Mouse (Mus musculus): Measurements from ENCODE around the gene BC048507. TPM values are rescaled to one million over a fixed set of nuclear protein-coding genes. Genes with fewer than 3 reads are reported as not detected.
"Not testable (repeated sequence)": the region's sequence is repeated elsewhere in the genome, so short reads cannot be mapped to it uniquely, and the experiment has no call there.

BC048507 gene
- not detected in 2 replicates for polyA plus RNA-seq (2014; fragmentation: Nextera tagmentation; extraction: Ambion mirVana)

- H3K27ac ChIP-seq (ENCODE audit: low read depth, low read length) = no peak within 1 kb of the TSS
- H3K36me3 ChIP-seq (ENCODE audit: control insufficient read depth, insufficient read depth, low read length) = no peaks in the 10 kb centered on the region
- no peaks in the 10 kb centered on the region for H3K4me1 ChIP-seq (replicated peaks; ENCODE audit: control insufficient read depth, insufficient read depth, low read length)
- H3K4me3 ChIP-seq (ENCODE audit: low read depth, low read length) = no peak within 1 kb of the TSS
- DNase-seq (ENCODE audit: low spot score) (no peak), ATAC-seq (ENCODE audit: low FRiP score) (no peak)
- WGBS = 83% methylated on average over 11 of the region's 11 CpGs
- H3K9me3 ChIP-seq (ENCODE audit: control insufficient read depth, low read length) = no peaks in the 10 kb centered on the region
- no peaks in the 10 kb centered on the region for H3K27me3 ChIP-seq (ENCODE audit: control insufficient read depth, insufficient read depth, low read length)
- no peak within 1 kb of the TSS for H3K4me2 ChIP-seq (replicated peaks; ENCODE audit: low read depth, low read length)
- no peak within 1 kb of the TSS for H3K9ac ChIP-seq (ENCODE audit: low read depth, low read length)
Observed at GRCm38 (mm10) chr13:67863026-67863425, at the start of gene BC048507. Gene BC048507 (plus strand): TSS chr13:67863326.

DNA sequence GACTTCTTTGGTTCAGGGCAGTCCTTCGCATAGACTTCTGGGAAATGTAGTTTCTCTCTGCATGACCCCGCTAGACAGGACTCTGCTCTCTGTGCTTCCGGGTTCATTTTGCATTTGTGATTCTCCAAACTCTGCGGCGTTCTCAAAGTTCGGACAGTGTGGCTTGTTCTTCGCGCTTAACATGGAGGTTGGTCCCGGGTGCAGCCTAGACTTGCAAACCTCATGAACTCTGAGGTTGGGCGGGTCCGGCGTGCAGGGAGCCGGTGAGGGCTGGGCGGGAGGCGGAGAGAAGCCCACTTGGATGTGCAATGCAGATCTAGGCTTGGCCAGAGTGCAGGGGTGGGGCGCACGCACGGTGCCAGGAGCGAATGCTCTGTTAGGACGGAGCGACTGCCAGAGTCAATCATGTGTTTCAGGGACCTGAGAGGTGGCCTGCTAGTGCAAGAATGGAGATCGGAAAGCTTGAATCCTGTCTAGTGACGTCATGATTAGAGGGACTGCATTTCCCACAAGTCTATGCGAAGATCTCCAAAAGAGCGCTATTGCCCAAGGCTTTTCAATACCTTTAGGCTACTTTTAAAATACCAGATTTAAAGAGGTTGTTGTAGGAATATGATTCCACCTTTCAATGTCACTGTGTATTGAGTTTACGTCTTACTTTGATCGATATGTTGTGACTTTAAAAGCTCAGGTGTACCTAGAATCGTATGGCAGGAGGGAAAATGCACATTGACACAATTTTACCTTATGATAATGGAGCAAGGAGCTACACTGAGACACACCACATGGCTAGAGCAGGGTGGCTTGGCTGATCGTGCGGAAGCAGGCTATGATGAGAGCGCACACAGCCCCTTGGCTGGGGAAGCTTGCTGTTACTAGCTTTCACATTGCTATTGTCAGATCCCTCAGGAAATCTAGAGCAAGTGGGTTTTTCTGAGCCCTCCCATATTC is 49.1 kb upstream of the BC048507 start, which contains the start of gene Zfp273:
TSS of gene Zfp273 (plus strand) at position 31 of the 951 bp plus-strand sequence.
- DNase-seq (ENCODE audit: low spot score) (peak; percentile 80), ATAC-seq (ENCODE audit: low FRiP score) (peak; percentile 99)
- Histone ChIP-seq H3K9me3 (ENCODE audit: control insufficient read depth, low read length) (no peaks in the 10 kb centered on the region), H3K9ac (ENCODE audit: low read depth, low read length) (peak within 1 kb of the TSS; percentile 63), H3K27me3 (ENCODE audit: control insufficient read depth, insufficient read depth, low read length) (no peaks in the 10 kb centered on the region), H3K36me3 (ENCODE audit: control insufficient read depth, insufficient read depth, low read length) (no peaks in the 10 kb centered on the region), H3K4me1 (replicated peaks; ENCODE audit: control insufficient read depth, insufficient read depth, low read length) (no peaks in the 10 kb centered on the region), H3K27ac (ENCODE audit: low read depth, low read length) (peak within 1 kb of the TSS; percentile 71), H3K4me3 (ENCODE audit: low read depth, low read length) (peak within 1 kb of the TSS; percentile 78), H3K4me2 (replicated peaks; ENCODE audit: low read depth, low read length) (peak within 1 kb of the TSS; percentile 51)
- 4% methylated on average over 31 of the region's 31 CpGs for WGBS

- no peaks in the 10 kb centered on the region for H3K4me1 ChIP-seq (replicated peaks; ENCODE audit: control insufficient read depth, insufficient read depth, low read length)
- H3K9ac ChIP-seq (ENCODE audit: low read depth, low read length) = no peak overlapping the region
- no peak overlapping the region for H3K27ac ChIP-seq (ENCODE audit: low read depth, low read length)
- no peak for ATAC-seq (ENCODE audit: low FRiP score)
- no peak overlapping the region for H3K4me2 ChIP-seq (replicated peaks; ENCODE audit: low read depth, low read length)
- no peaks in the 10 kb centered on the region for H3K9me3 ChIP-seq (ENCODE audit: control insufficient read depth, low read length)
- 86% methylated on average over 1 of the region's 1 CpGs for WGBS
- no peaks in the 10 kb centered on the region for H3K36me3 ChIP-seq (ENCODE audit: control insufficient read depth, insufficient read depth, low read length)
- no peaks in the 10 kb centered on the region for H3K27me3 ChIP-seq (ENCODE audit: control insufficient read depth, insufficient read depth, low read length)
- no peak overlapping the region for H3K4me3 ChIP-seq (ENCODE audit: low read depth, low read length)
- no peak for DNase-seq (ENCODE audit: low spot score)
Observed at GRCm38 (mm10) chr13:67818636-67819035, 44.5 kb upstream of the BC048507 start.

GRCm38 (mm10) chr13:67830911-67831336 is 32.2 kb upstream of the BC048507 start, which contains the start of gene Gm10037:
Gene Gm10037 (plus strand): TSS chr13:67831106.
- ATAC-seq (ENCODE audit: low FRiP score) (peak; percentile 88), DNase-seq (ENCODE audit: low spot score) (peak; percentile 82)
- 3% methylated on average over 14 of the region's 14 CpGs for WGBS
- peak within 1 kb of the TSS; percentile 51 for H3K4me3 ChIP-seq (ENCODE audit: low read depth, low read length)
- no peaks in the 10 kb centered on the region for H3K27me3 ChIP-seq (ENCODE audit: control insufficient read depth, insufficient read depth, low read length)
- peak within 1 kb of the TSS; percentile 51 for H3K4me2 ChIP-seq (replicated peaks; ENCODE audit: low read depth, low read length)
- H3K9ac ChIP-seq (ENCODE audit: low read depth, low read length) = peak within 1 kb of the TSS; percentile 61
- H3K9me3 ChIP-seq (ENCODE audit: control insufficient read depth, low read length) = no peaks in the 10 kb centered on the region
- no peaks in the 10 kb centered on the region for H3K4me1 ChIP-seq (replicated peaks; ENCODE audit: control insufficient read depth, insufficient read depth, low read length)
- H3K27ac ChIP-seq (ENCODE audit: low read depth, low read length) = no peak within 1 kb of the TSS
- H3K36me3 ChIP-seq (ENCODE audit: control insufficient read depth, insufficient read depth, low read length) = no peaks in the 10 kb centered on the region

- H3K4me3 ChIP-seq (ENCODE audit: low read depth, low read length); H3K36me3 ChIP-seq (ENCODE audit: control insufficient read depth, insufficient read depth, low read length); ATAC-seq (ENCODE audit: low FRiP score); H3K9me3 ChIP-seq (ENCODE audit: control insufficient read depth, low read length); H3K9ac ChIP-seq (ENCODE audit: low read depth, low read length); H3K27me3 ChIP-seq (ENCODE audit: control insufficient read depth, insufficient read depth, low read length); H3K4me1 ChIP-seq (replicated peaks; ENCODE audit: control insufficient read depth, insufficient read depth, low read length); H3K4me2 ChIP-seq (replicated peaks; ENCODE audit: low read depth, low read length); DNase-seq (ENCODE audit: low spot score); H3K27ac ChIP-seq (ENCODE audit: low read depth, low read length): not testable (repeated sequence)
Observed at GRCm38 (mm10) chr13:67833137-67833536, 30.0 kb upstream of the BC048507 start.

- peak overlapping the region; percentile 43 for H3K4me2 ChIP-seq (replicated peaks; ENCODE audit: low read depth, low read length)
- WGBS = 45% methylated on average over 6 of the region's 6 CpGs
- H3K27me3 ChIP-seq (ENCODE audit: control insufficient read depth, insufficient read depth, low read length) = no peaks in the 10 kb centered on the region
- DNase-seq (ENCODE audit: low spot score) (no peak), ATAC-seq (ENCODE audit: low FRiP score) (no peak)
- no peaks in the 10 kb centered on the region for H3K4me1 ChIP-seq (replicated peaks; ENCODE audit: control insufficient read depth, insufficient read depth, low read length)
- peak overlapping the region; percentile 56 for H3K9ac ChIP-seq (ENCODE audit: low read depth, low read length)
- no peak overlapping the region for H3K27ac ChIP-seq (ENCODE audit: low read depth, low read length)
- H3K9me3 ChIP-seq (ENCODE audit: control insufficient read depth, low read length) = no peaks in the 10 kb centered on the region
- no peaks in the 10 kb centered on the region for H3K36me3 ChIP-seq (ENCODE audit: control insufficient read depth, insufficient read depth, low read length)
- H3K4me3 ChIP-seq (ENCODE audit: low read depth, low read length) = peak overlapping the region; percentile 26; the same call in 1 of the 2 replicates
Observed at GRCm38 (mm10) chr13:67843775-67844118, 19.4 kb upstream of the BC048507 start.

GRCm38 (mm10) chr13:67844119-67844852 is 18.8 kb upstream of the BC048507 start:
- H3K4me2 ChIP-seq (replicated peaks; ENCODE audit: low read depth, low read length) = peak overlapping the region; percentile 43
- no peaks in the 10 kb centered on the region for H3K36me3 ChIP-seq (ENCODE audit: control insufficient read depth, insufficient read depth, low read length)
- peak overlapping the region; percentile 56 for H3K9ac ChIP-seq (ENCODE audit: low read depth, low read length)
- ATAC-seq (ENCODE audit: low FRiP score) (peak; percentile 82), DNase-seq (ENCODE audit: low spot score) (peak; percentile 77)
- no peaks in the 10 kb centered on the region for H3K4me1 ChIP-seq (replicated peaks; ENCODE audit: control insufficient read depth, insufficient read depth, low read length)
- no peaks in the 10 kb centered on the region for H3K9me3 ChIP-seq (ENCODE audit: control insufficient read depth, low read length)
- no peak overlapping the region for H3K27ac ChIP-seq (ENCODE audit: low read depth, low read length)
- 2% methylated on average over 13 of the region's 19 CpGs for WGBS
- no peaks in the 10 kb centered on the region for H3K27me3 ChIP-seq (ENCODE audit: control insufficient read depth, insufficient read depth, low read length)
- peak overlapping the region; percentile 26 for H3K4me3 ChIP-seq (ENCODE audit: low read depth, low read length)

- Histone ChIP-seq H3K27me3 (ENCODE audit: control insufficient read depth, insufficient read depth, low read length) (no peaks in the 10 kb centered on the region), H3K4me2 (replicated peaks; ENCODE audit: low read depth, low read length) (peak overlapping the region; percentile 43), H3K27ac (ENCODE audit: low read depth, low read length) (no peak overlapping the region), H3K36me3 (ENCODE audit: control insufficient read depth, insufficient read depth, low read length) (no peaks in the 10 kb centered on the region), H3K4me1 (replicated peaks; ENCODE audit: control insufficient read depth, insufficient read depth, low read length) (no peaks in the 10 kb centered on the region), H3K4me3 (ENCODE audit: low read depth, low read length) (peak overlapping the region; percentile 26), H3K9me3 (ENCODE audit: control insufficient read depth, low read length) (no peaks in the 10 kb centered on the region), H3K9ac (ENCODE audit: low read depth, low read length) (no peak overlapping the region)
- DNase-seq (ENCODE audit: low spot score) (no peak), ATAC-seq (ENCODE audit: low FRiP score) (peak; percentile 65; the same call in 1 of the 2 replicates)
- 21% methylated on average over 8 of the region's 8 CpGs for WGBS
Observed at GRCm38 (mm10) chr13:67844853-67845194, 18.3 kb upstream of the BC048507 start.
